Mouse (Mus musculus) embryo, embryonic 11 days (tissue): Measurements from ENCODE around the gene Gm14632.
"Not testable (repeated sequence)": the region's sequence is repeated elsewhere in the genome, so short reads cannot be mapped to it uniquely, and the experiment has no call there.

Experiments
- DNase-seq: peaks from one replicate; pipeline ENCODE4 v3.0.0-alpha.2; 2015

Gene Gm14632

DNA sequence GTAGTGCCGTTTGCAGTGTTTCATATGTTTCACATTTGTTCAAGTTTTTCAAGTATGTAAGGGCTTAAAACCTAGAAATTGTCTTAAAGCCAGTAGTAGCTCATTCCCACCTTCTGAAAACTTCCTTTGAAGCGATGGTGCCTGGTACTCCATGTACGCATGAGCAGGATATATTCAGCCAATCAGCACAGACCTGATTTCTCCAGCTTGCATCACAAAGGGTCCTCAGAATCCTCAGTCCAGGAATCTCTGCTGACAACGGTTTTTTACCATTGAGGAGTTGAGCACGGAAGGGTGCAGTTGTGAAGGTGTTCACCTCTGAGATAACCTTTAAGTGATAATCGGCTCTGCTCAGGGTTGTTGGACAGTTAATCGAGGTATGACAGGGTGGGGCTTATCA lies at the start of gene Gm14632:
TSS of gene Gm14632 (plus strand) at position 301 of the 400 bp plus-strand sequence.
- DNase-seq = not testable (repeated sequence)
